Mouse (Mus musculus) G1E-ER4 (cell line): Measurements from ENCODE around the gene Selplg. TPM values are rescaled to one million over a fixed set of nuclear protein-coding genes. Genes with fewer than 3 reads are reported as not detected.

Experiments used
- GATA1 ChIP-seq: IDR thresholded peaks from one replicate; pipeline ENCODE4 v1.8.0; 2012; ENCODE audit warnings: low read length, inconsistent platforms
- polyA plus RNA-seq: library from polyadenylated mRNA; stranded (reverse); fragments of >175 nt; gene quantifications from 2 replicates; pipeline ENCODE4 v1.2.3, GENCODE M21; 2012

Gene Selplg
- polyA plus RNA-seq, 1 experiment: 52.4 TPM

- TF ChIP-seq GATA1: no peak
Observed at GRCm38 (mm10) chr5:113772450-113772895, 60.0 kb downstream of the Selplg start, which contains the start of the genes Sart3 and Iscu. Gene Sart3 (minus strand): TSS chr5:113772510. Gene Iscu (plus strand): TSS chr5:113772748.

- no peak for TF ChIP-seq GATA1
Observed at GRCm38 (mm10) chr5:113771213-113772162, 61.0 kb downstream of the Selplg start.

- TF ChIP-seq GATA1: no peak
Observed at GRCm38 (mm10) chr5:113768806-113769205, 63.6 kb downstream of the Selplg start.

Other genes with a start within 250 kb of the Selplg start
- not detected in 2 replicates for gene Cmklr1, start 182.2 kb downstream of the Selplg start, polyA plus RNA-seq
- gene 1700069L16Rik, start 107.9 kb downstream of the Selplg start, polyA plus RNA-seq: not detected in 2 replicates
- gene Ficd, start 96.8 kb downstream of the Selplg start, polyA plus RNA-seq: 1.9 and 2.3 TPM in 2 replicates
- 47.6 and 50.0 TPM in 2 replicates for gene Sart3, start 60.1 kb downstream of the Selplg start, polyA plus RNA-seq
- 65.6 and 75.1 TPM in 2 replicates for gene Iscu, start 59.9 kb downstream of the Selplg start, polyA plus RNA-seq
- 0.05 and 0.14 TPM in 2 replicates for gene Tmem119, start 32.1 kb downstream of the Selplg start, polyA plus RNA-seq
- 72.9 and 83.3 TPM in 2 replicates for gene Coro1c, start 76.1 kb upstream of the Selplg start, polyA plus RNA-seq
- 13.1 and 16.5 TPM in 2 replicates for gene Ssh1, start 161.2 kb upstream of the Selplg start, polyA plus RNA-seq
- not detected in 2 replicates for gene Dao, start 171.1 kb upstream of the Selplg start, polyA plus RNA-seq
- gene Usp30, start 232.8 kb upstream of the Selplg start, polyA plus RNA-seq: 8.4 and 9.8 TPM in 2 replicates